Mouse (Mus musculus) liver, embryonic 14.5 days (tissue): ENCODE measurements at regions not wholly inside any gene's neighbourhood (a gene's known extent, or its start where the extent isn't known, plus 50 kb on each side); places are given as distances from the start of the nearest gene placed in this dataset.

Experiments
- ATAC-seq: fragments of 200-750 bp; cut with Nextera tagmentation; 2 replicates; pipeline ENCODE4 v1.8.0; 2017; ENCODE audit warnings: moderate number of reproducible peaks, mild to moderate bottlenecking, moderate library complexity; ENCODE audit not compliant: insufficient read depth
- DNase-seq, 3 experiments: peaks; one replicate each; pipeline ENCODE4 v3.0.0-alpha.2; 2012 to 2013; ENCODE audit warnings: low read depth in 3 of 3, low spot score in 3 of 3
- H3K27ac ChIP-seq: fragments of 300-500 bp; sonication (generic); 2 replicates; pipeline ENCODE4 v1.5.1; 2014; ENCODE audit warnings: moderate library complexity, mild to moderate bottlenecking, control low read depth, inconsistent platforms
- H3K27me3 ChIP-seq: fragments of 300-500 bp; sonication (generic); 2 replicates; pipeline ENCODE4 v1.6.1; 2014; ENCODE audit warnings: mild to moderate bottlenecking, low read length, moderate library complexity; ENCODE audit not compliant: control insufficient read depth, insufficient read depth
- H3K36me3 ChIP-seq: fragments of 300-500 bp; sonication (generic); replicated peaks from 2 replicates; pipeline ENCODE4 v1.6.1; 2014; ENCODE audit warnings: low read depth; ENCODE audit not compliant: control insufficient read depth, insufficient read depth
- H3K4me1 ChIP-seq, 2 experiments: fragments of 200-500 bp in 1 of 2; fragments of 300-500 bp in 1 of 2; sonication (generic) in 1 of 2; replicated peaks; 2 replicates each; pipeline ENCODE4 v1.6.1; 2012 to 2014; ENCODE audit warnings: antibody characterized with exemption in 1 of 2, inconsistent platforms in 1 of 2, low read length in 1 of 2; ENCODE audit not compliant: control insufficient read depth in 2 of 2, insufficient read depth in 2 of 2
- H3K4me2 ChIP-seq: fragments of 300-500 bp; sonication (generic); 2 replicates; pipeline ENCODE4 v1.6.1; 2014; ENCODE audit warnings: low read depth, mild to moderate bottlenecking, control low read depth, moderate library complexity
- H3K4me3 ChIP-seq, 2 experiments: fragments of 200-500 bp in 1 of 2; fragments of 300-500 bp in 1 of 2; sonication (generic) in 1 of 2; 2 replicates each; pipeline ENCODE4 v1.5.1; 2012 to 2014; ENCODE audit warnings: low read depth in 2 of 2, low read length in 2 of 2, mild to moderate bottlenecking in 2 of 2, control low read depth in 1 of 2, inconsistent platforms in 1 of 2, moderate library complexity in 1 of 2; ENCODE audit not compliant: insufficient read depth in 1 of 2
- H3K9ac ChIP-seq: fragments of 300-500 bp; sonication (generic); replicated peaks from 2 replicates; pipeline ENCODE4 v1.6.1; 2014; ENCODE audit warnings: mild to moderate bottlenecking, control low read depth, moderate library complexity
- H3K9me3 ChIP-seq: fragments of 300-500 bp; sonication (generic); 2 replicates; pipeline ENCODE4 v1.6.1; 2016; ENCODE audit warnings: low read length, mixed read lengths; ENCODE audit not compliant: control insufficient read depth
- CTCF ChIP-seq: IDR thresholded peaks from 2 replicates; pipeline ENCODE4 v1.5.1; 2016; ENCODE audit warnings: antibody characterized with exemption, low read depth, control low read depth
- EP300 ChIP-seq: IDR thresholded peaks from 2 replicates; pipeline ENCODE4 v1.6.1; 2016; ENCODE audit warnings: antibody characterized with exemption, low read depth
- WGBS: fragments of 180-500 bp; shearing (Covaris S2); extraction: QIAGEN DNeasy Blood & Tissue Kit; methylation state at CpG from one replicate; pipeline ENCODE4 v1.1.7; 2014; ENCODE audit not compliant: insufficient replicate concordance; 5-methylcytosine and 5-hydroxymethylcytosine counted together

GRCm38 (mm10) chr12:32487883-32488577 lies 109.5 kb downstream of the Ccdc71l start:
- Histone ChIP-seq H3K4me2 (no peak overlapping the region), H3K9ac (no peak overlapping the region)
- 52% methylated on average over 3 of the region's 3 CpGs for WGBS

GRCm38 (mm10) chr12:32488578-32488892 lies 110.0 kb downstream of the Ccdc71l start:
- 0 out of 4 replicates have a peak, but pooled peaks cover 0 to 1% of the 10 kb centered on the region in 2 experiments for H3K4me1 ChIP-seq
- TF ChIP-seq CTCF (no peak), EP300 (no peak)
- no peaks in the 10 kb centered on the region for H3K27me3 ChIP-seq
- H3K36me3 ChIP-seq = no peaks in the 10 kb centered on the region
- H3K9ac ChIP-seq = no peak overlapping the region
- H3K4me3 ChIP-seq = no peak overlapping the region
- WGBS = 51% methylated on average over 1 of the region's 1 CpGs
- ATAC-seq (no peak), DNase-seq (no peak)
- no peak overlapping the region for H3K4me2 ChIP-seq
- H3K27ac ChIP-seq = no peak overlapping the region
- no peaks in the 10 kb centered on the region for H3K9me3 ChIP-seq

More at GRCm38 (mm10) chr12:32487883-32488577, 109.5 kb downstream of the Ccdc71l start:
- Histone ChIP-seq H3K27me3 (no peaks in the 10 kb centered on the region), H3K4me1 (0 out of 4 replicates have a peak, but pooled peaks cover 0 to 1% of the 10 kb centered on the region in 2 experiments), H3K4me3 (no peak overlapping the region), H3K27ac (no peak overlapping the region), H3K36me3 (no peaks in the 10 kb centered on the region), H3K9me3 (no peaks in the 10 kb centered on the region)
- ATAC-seq = no peak
- no peak for TF ChIP-seq CTCF
- TF ChIP-seq EP300 = no peak
- no peak for DNase-seq

- Histone ChIP-seq H3K9ac (no peak overlapping the region), H3K36me3 (no peaks in the 10 kb centered on the region), H3K4me1 (0 out of 4 replicates have a peak, but pooled peaks cover 0 to 1% of the 10 kb centered on the region in 2 experiments), H3K4me2 (no peak overlapping the region), H3K27me3 (no peaks in the 10 kb centered on the region), H3K4me3 (no peak overlapping the region), H3K9me3 (no peaks in the 10 kb centered on the region), H3K27ac (no peak overlapping the region)
- no peak for ATAC-seq
- TF ChIP-seq EP300 (no peak), CTCF (no peak)
- DNase-seq = no peak
Observed at GRCm38 (mm10) chr12:32489415-32490139, 111.1 kb downstream of the Ccdc71l start.

GRCm38 (mm10) chr12:32504196-32504595 lies 125.7 kb downstream of the Ccdc71l start:
- Histone ChIP-seq H3K9ac (no peak overlapping the region), H3K9me3 (no peaks in the 10 kb centered on the region), H3K36me3 (no peaks in the 10 kb centered on the region), H3K27ac (no peak overlapping the region), H3K27me3 (no peaks in the 10 kb centered on the region), H3K4me3 (no peak overlapping the region), H3K4me2 (no peak overlapping the region), H3K4me1 (no peaks in the 10 kb centered on the region)
- DNase-seq (no peak), ATAC-seq (no peak)
- WGBS = 50% methylated on average over 3 of the region's 3 CpGs
- TF ChIP-seq EP300 = no peak
- no peak for TF ChIP-seq CTCF

- Histone ChIP-seq H3K27me3 (no peaks in the 10 kb centered on the region), H3K9me3 (no peaks in the 10 kb centered on the region), H3K27ac (no peak overlapping the region), H3K4me2 (no peak overlapping the region), H3K9ac (no peak overlapping the region), H3K4me3 (no peak overlapping the region), H3K4me1 (no peaks in the 10 kb centered on the region), H3K36me3 (no peaks in the 10 kb centered on the region)
- DNase-seq = no peak
- 44% methylated on average over 1 of the region's 1 CpGs for WGBS
- no peak for TF ChIP-seq EP300
- TF ChIP-seq CTCF = no peak
- ATAC-seq = no peak
Observed at GRCm38 (mm10) chr12:32508671-32509070, 130.2 kb downstream of the Ccdc71l start.
